Mouse (Mus musculus) G1E (cell line): ENCODE data around the gene Dhcr24.

Experiments
- CTCF ChIP-seq: IDR thresholded peaks from 2 replicates; pipeline ENCODE4 v1.5.1; 2012; ENCODE audit warnings: low read depth, low read length, inconsistent platforms, mixed read lengths
- GATA1 ChIP-seq: IDR thresholded peaks from 2 replicates; pipeline ENCODE4 v1.6.1; 2012; ENCODE audit warnings: borderline replicate concordance, low read length, inconsistent platforms, mixed read lengths
- GATA2 ChIP-seq: IDR thresholded peaks from 2 replicates; pipeline ENCODE4 v1.6.1; 2012; ENCODE audit warnings: low read depth, low read length, inconsistent platforms, borderline replicate concordance
- POLR2AphosphoS5 ChIP-seq: IDR thresholded peaks from 2 replicates; pipeline ENCODE4 v1.6.1; 2012; ENCODE audit warnings: low read depth, low read length, inconsistent platforms; ENCODE audit not compliant: insufficient replicate concordance
- TAL1 ChIP-seq: conservative IDR thresholded peaks from 2 replicates; pipeline ENCODE4 v1.6.1; 2012; ENCODE audit warnings: low read depth, low read length, inconsistent platforms, mixed read lengths

DNA sequence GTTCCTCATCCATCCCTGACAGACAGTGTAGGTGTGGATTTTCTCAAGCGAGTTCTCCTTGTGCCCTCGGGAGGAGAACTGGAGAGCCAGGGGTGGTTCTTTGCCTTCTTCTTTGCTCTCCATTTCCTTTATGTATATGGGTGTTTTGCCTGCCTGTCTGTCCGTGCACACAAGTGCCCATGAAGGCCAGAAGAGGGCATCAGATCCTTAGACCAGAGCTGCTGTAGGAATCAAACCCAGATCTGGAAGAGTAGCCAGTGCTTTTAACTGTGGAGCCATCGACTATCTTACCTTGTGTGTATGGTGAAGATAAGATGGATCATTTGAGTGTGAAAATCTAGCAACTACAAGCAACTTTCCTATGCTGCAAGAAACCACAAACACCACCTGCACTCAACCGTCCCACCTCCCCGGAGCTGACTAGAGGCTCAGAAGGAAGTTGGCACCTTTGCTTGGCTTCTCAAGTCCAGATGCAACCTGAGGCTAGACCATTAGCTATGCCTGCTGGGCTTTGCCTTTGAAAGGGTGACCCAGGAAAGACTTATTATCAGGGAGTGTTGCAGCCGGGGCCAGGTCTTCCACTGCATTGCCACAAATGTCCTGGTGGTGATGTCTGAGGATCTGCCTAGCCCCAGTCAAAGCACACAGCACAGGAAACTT, 27.3 kb upstream of the Dhcr24 start:
- TF ChIP-seq POLR2AphosphoS5 (no peak), CTCF (no peak), GATA1 (no peak), TAL1 (no peak), GATA2 (no peak)
